Mouse (Mus musculus): Measurements from ENCODE around the gene Ccl9.

- no peak for TF ChIP-seq CTCF (IDR thresholded peaks at IDR 0.05)
- no peak for TF ChIP-seq POLR2A (IDR thresholded peaks at IDR 0.05; ENCODE audit: insufficient read depth, low read depth, low read length)
Observed at GRCm38 (mm10) chr11:83540931-83541330, 37.5 kb downstream of the Ccl9 start.
